ENCODE assay signal across 10 mouse cellular contexts in genomic region chr13:38235370-38235769, GRCm38 (mm10). TPM values are rescaled to one million over a fixed set of nuclear protein-coding genes. Genes with fewer than 3 reads are reported as not detected.
DNase-seq lines count a peak whose midpoint lies in the region; ATAC-seq and TF ChIP-seq lines count a peak whose summit lies in the region.
"Had no signal": no experiment of that assay in that cellular context is flagged by ENCODE, and none has a peak within 500 bp of the region (broad histone marks: within the 10 kb centered on the region; RNA-seq: fewer than 3 reads in every experiment).

No protein-coding gene starts in this region.

- H3K9ac ChIP-seq in heart, postnatal 0 days (replicated peaks; ENCODE audit: low read depth, low read length), result no peak overlapping the region
- H3K9ac ChIP-seq in midbrain, postnatal 0 days (replicated peaks; ENCODE audit: low read length, poor library complexity, severe bottlenecking), result no peak overlapping the region
- H3K9ac ChIP-seq in midbrain, embryonic 15.5 days, result no peak overlapping the region
- H3K9ac ChIP-seq in stomach, postnatal 0 days (ENCODE audit: low read length), result no peak overlapping the region
- H3K9ac ChIP-seq in hindbrain, embryonic 11.5 days (ENCODE audit: low read depth, low read length), result no peak overlapping the region
- H3K9ac ChIP-seq in heart, embryonic 11.5 days (ENCODE audit: low read depth, low read length), result no peak overlapping the region

- TF ChIP-seq EP300 in heart, postnatal 0 days (IDR thresholded peaks at IDR 0.05; ENCODE audit: low read depth), result no peak
- no peak for TF ChIP-seq EP300 in stomach, postnatal 0 days (optimal IDR thresholded peaks at IDR 0.05)

- ATAC-seq in heart, postnatal 0 days (ENCODE audit: insufficient read depth, low read depth), result no peak
- no peak for ATAC-seq in midbrain, postnatal 0 days (ENCODE audit: low FRiP score)
- no peak for ATAC-seq in midbrain, embryonic 15.5 days (replicated peaks)
- 0 out of 2 replicates have a peak, but pooled peaks have one; percentile 53 for ATAC-seq in stomach, postnatal 0 days (ENCODE audit: low FRiP score, low TSS enrichment)
- no peak for ATAC-seq in hindbrain, embryonic 11.5 days (ENCODE audit: low FRiP score)
- no peak for ATAC-seq in heart, embryonic 11.5 days (replicated peaks; ENCODE audit: insufficient number of reproducible peaks, low FRiP score, low TSS enrichment)

- peak; percentile 25; the same call in 1 of the 2 replicates for TF ChIP-seq CTCF in heart, postnatal 0 days (IDR thresholded peaks at IDR 0.05; ENCODE audit: low read depth)
- TF ChIP-seq CTCF in midbrain, postnatal 0 days (IDR thresholded peaks at IDR 0.05), result 0 out of 2 replicates have a peak, but pooled peaks have one; percentile 5
- peak; percentile 68 for TF ChIP-seq CTCF in stomach, postnatal 0 days (IDR thresholded peaks at IDR 0.05; ENCODE audit: low read depth)

- H3K27me3 ChIP-seq in heart, postnatal 0 days (ENCODE audit: control insufficient read depth, insufficient read depth, low read length), result no peaks in the 10 kb centered on the region
- no peaks in the 10 kb centered on the region for H3K27me3 ChIP-seq in midbrain, postnatal 0 days (ENCODE audit: insufficient read depth, low read length)
- H3K27me3 ChIP-seq in midbrain, embryonic 15.5 days (replicated peaks), result no peaks in the 10 kb centered on the region
- H3K27me3 ChIP-seq in stomach, postnatal 0 days (ENCODE audit: control insufficient read depth, insufficient read depth, low read length), result no peaks in the 10 kb centered on the region
- H3K27me3 ChIP-seq in hindbrain, embryonic 11.5 days (ENCODE audit: control insufficient read depth, insufficient read depth, low read length), result no peaks in the 10 kb centered on the region
- H3K27me3 ChIP-seq in heart, embryonic 11.5 days (ENCODE audit: control insufficient read depth, insufficient read depth, low read length), result no peaks in the 10 kb centered on the region

- no peaks in the 10 kb centered on the region for H3K9me3 ChIP-seq in heart, postnatal 0 days (replicated peaks; ENCODE audit: control insufficient read depth, low read length)
- H3K9me3 ChIP-seq in midbrain, postnatal 0 days (ENCODE audit: low read length), result no peaks in the 10 kb centered on the region
- no peaks in the 10 kb centered on the region for H3K9me3 ChIP-seq in midbrain, embryonic 15.5 days
- H3K9me3 ChIP-seq in stomach, postnatal 0 days (ENCODE audit: control insufficient read depth, low read length), result no peaks in the 10 kb centered on the region
- H3K9me3 ChIP-seq in hindbrain, embryonic 11.5 days (ENCODE audit: control insufficient read depth, low read length), result no peaks in the 10 kb centered on the region
- no peaks in the 10 kb centered on the region for H3K9me3 ChIP-seq in heart, embryonic 11.5 days (replicated peaks; ENCODE audit: control insufficient read depth, low read length)

- H3K4me3 ChIP-seq in heart, postnatal 0 days (ENCODE audit: low read depth, low read length), result no peak overlapping the region
- no peak overlapping the region for H3K4me3 ChIP-seq in midbrain, postnatal 0 days (ENCODE audit: low read depth, low read length)
- no peak overlapping the region for H3K4me3 ChIP-seq in midbrain, embryonic 15.5 days
- H3K4me3 ChIP-seq in stomach, postnatal 0 days (ENCODE audit: low read depth, low read length), result no peak overlapping the region
- H3K4me3 ChIP-seq in hindbrain, embryonic 11.5 days (ENCODE audit: low read depth, low read length), result no peak overlapping the region
- no peak overlapping the region for H3K4me3 ChIP-seq in heart, embryonic 11.5 days (ENCODE audit: low read depth, low read length)

- H3K4me2 ChIP-seq in heart, postnatal 0 days (ENCODE audit: low read depth, low read length), result no peak overlapping the region
- no peak overlapping the region for H3K4me2 ChIP-seq in midbrain, postnatal 0 days (ENCODE audit: low read depth, low read length, poor library complexity, severe bottlenecking)
- no peak overlapping the region for H3K4me2 ChIP-seq in midbrain, embryonic 15.5 days
- H3K4me2 ChIP-seq in stomach, postnatal 0 days (replicated peaks; ENCODE audit: low read depth), result no peak overlapping the region
- H3K4me2 ChIP-seq in hindbrain, embryonic 11.5 days (replicated peaks; ENCODE audit: low read depth, low read length), result no peak overlapping the region
- no peak overlapping the region for H3K4me2 ChIP-seq in heart, embryonic 11.5 days

- 71% methylated on average over 3 of the region's 3 CpGs for WGBS in heart, postnatal 0 days
- 66% methylated on average over 3 of the region's 3 CpGs for WGBS in midbrain, postnatal 0 days
- 82% methylated on average over 3 of the region's 3 CpGs for WGBS in midbrain, embryonic 15.5 days
- 67% methylated on average over 3 of the region's 3 CpGs for WGBS in stomach, postnatal 0 days
- 77% methylated on average over 3 of the region's 3 CpGs for WGBS in hindbrain, embryonic 11.5 days
- WGBS in heart, embryonic 11.5 days (ENCODE audit: insufficient replicate concordance), result 56% methylated on average over 3 of the region's 3 CpGs

- H3K27ac ChIP-seq in heart, postnatal 0 days (ENCODE audit: low read depth), result no peak overlapping the region
- H3K27ac ChIP-seq in midbrain, postnatal 0 days (ENCODE audit: low read depth, low read length), result no peak overlapping the region
- no peak overlapping the region for H3K27ac ChIP-seq in midbrain, embryonic 15.5 days
- H3K27ac ChIP-seq in stomach, postnatal 0 days (replicated peaks), result no peak overlapping the region
- no peak overlapping the region for H3K27ac ChIP-seq in hindbrain, embryonic 11.5 days (ENCODE audit: low read depth, low read length)
- no peak overlapping the region for H3K27ac ChIP-seq in heart, embryonic 11.5 days (ENCODE audit: low read depth, low read length)

- DNase-seq in heart, postnatal 0 days (ENCODE audit: low spot score), result no peak
- DNase-seq in heart, adult 18-20 months, result no peak
- no peak for DNase-seq in midbrain, postnatal 0 days (ENCODE audit: low spot score)
- DNase-seq in T-cell, adult 2 months (ENCODE audit: low spot score), result peak; percentile 1
- DNase-seq in stomach, postnatal 0 days (ENCODE audit: low spot score), result peak; percentile 20
- no peak for DNase-seq in hindbrain, embryonic 11.5 days (ENCODE audit: low spot score)
- DNase-seq: cerebellum, adult 2 months; midbrain, embryonic 14.5 days had no signal

- no peaks in the 10 kb centered on the region for H3K4me1 ChIP-seq in heart, postnatal 0 days (ENCODE audit: control insufficient read depth, insufficient read depth)
- no peaks in the 10 kb centered on the region for H3K4me1 ChIP-seq in midbrain, postnatal 0 days (ENCODE audit: insufficient read depth, low read length)
- H3K4me1 ChIP-seq in midbrain, embryonic 15.5 days, result no peaks in the 10 kb centered on the region
- no peaks in the 10 kb centered on the region for H3K4me1 ChIP-seq in stomach, postnatal 0 days (replicated peaks; ENCODE audit: control insufficient read depth, insufficient read depth)
- H3K4me1 ChIP-seq in hindbrain, embryonic 11.5 days (replicated peaks; ENCODE audit: control insufficient read depth, insufficient read depth, low read length), result no peaks in the 10 kb centered on the region
- H3K4me1 ChIP-seq in heart, embryonic 11.5 days (ENCODE audit: control insufficient read depth, insufficient read depth, low read length), result no peaks in the 10 kb centered on the region

- no peaks in the 10 kb centered on the region for H3K36me3 ChIP-seq in heart, postnatal 0 days (replicated peaks; ENCODE audit: control insufficient read depth, insufficient read depth, low read length)
- no peaks in the 10 kb centered on the region for H3K36me3 ChIP-seq in midbrain, postnatal 0 days (ENCODE audit: insufficient read depth, low read length)
- no peaks in the 10 kb centered on the region for H3K36me3 ChIP-seq in midbrain, embryonic 15.5 days (replicated peaks)
- H3K36me3 ChIP-seq in stomach, postnatal 0 days (ENCODE audit: control insufficient read depth, insufficient read depth, low read length), result no peaks in the 10 kb centered on the region
- no peaks in the 10 kb centered on the region for H3K36me3 ChIP-seq in hindbrain, embryonic 11.5 days (ENCODE audit: control insufficient read depth, insufficient read depth, low read length)
- no peaks in the 10 kb centered on the region; the same call in 1 of the 2 replicates for H3K36me3 ChIP-seq in heart, embryonic 11.5 days (ENCODE audit: control insufficient read depth, insufficient read depth, low read length)

RNA-seq across cellular contexts. Expression of gene Snrnp48, which starts 30.6 kb away (rescaled TPM):
- total RNA-seq in heart, postnatal 0 days (2014; rRNA removed; ENCODE audit: low replicate concordance), result 8.3 and 8.9 TPM in 2 replicates
- polyA plus RNA-seq in heart, postnatal 0 days (2015; fragmentation: Nextera tagmentation; extraction: Ambion mirVana), result 15.0 and 18.9 TPM in 2 replicates
- 10 to 100 TPM; 10.0 to 10.2 TPM for total RNA-seq in heart, adult 18-20 months (2021)
- 9.6 and 10.5 TPM in 2 replicates for total RNA-seq in midbrain, postnatal 0 days (2014; rRNA removed)
- 17.8 and 21.2 TPM in 2 replicates for polyA plus RNA-seq in midbrain, postnatal 0 days (2015; fragmentation: Nextera tagmentation; extraction: Ambion mirVana)
- 27.6 and 29.4 TPM in 2 replicates for polyA plus RNA-seq in midbrain, embryonic 15.5 days (2015; fragmentation: Nextera tagmentation; extraction: Ambion mirVana)
- 18.1 and 19.4 TPM in 2 replicates for polyA plus RNA-seq in stomach, postnatal 0 days (2015; fragmentation: Nextera tagmentation; extraction: Ambion mirVana)
- polyA plus RNA-seq in hindbrain, embryonic 11.5 days (2014; fragmentation: Nextera tagmentation; extraction: Ambion mirVana), result 40.0 and 44.1 TPM in 2 replicates
- polyA plus RNA-seq in heart, embryonic 11.5 days (2014; fragmentation: Nextera tagmentation; extraction: Ambion mirVana), result 27.3 and 27.7 TPM in 2 replicates

Comparison
In these comparisons a context has a peak if more than half of its experiments do, and no peak if none do; other contexts are left out.
1. DNase-seq: peak in T-cell, adult 2 months (single experiment) and stomach, postnatal 0 days (single experiment); none in heart, postnatal 0 days (single experiment), heart, adult 18-20 months (0 of 2), midbrain, postnatal 0 days (single experiment) and hindbrain, embryonic 11.5 days (single experiment).
2. CTCF ChIP-seq: peak in every context shown above with its lines; median percentile 68 in stomach, postnatal 0 days; 25 in heart, postnatal 0 days; 5 in midbrain, postnatal 0 days.